Mouse (Mus musculus): ENCODE measurements around the gene Bglap3.
"Not testable (repeated sequence)": the region's sequence is repeated elsewhere in the genome, so short reads cannot be mapped to it uniquely, and the experiment has no call there.

DNA sequence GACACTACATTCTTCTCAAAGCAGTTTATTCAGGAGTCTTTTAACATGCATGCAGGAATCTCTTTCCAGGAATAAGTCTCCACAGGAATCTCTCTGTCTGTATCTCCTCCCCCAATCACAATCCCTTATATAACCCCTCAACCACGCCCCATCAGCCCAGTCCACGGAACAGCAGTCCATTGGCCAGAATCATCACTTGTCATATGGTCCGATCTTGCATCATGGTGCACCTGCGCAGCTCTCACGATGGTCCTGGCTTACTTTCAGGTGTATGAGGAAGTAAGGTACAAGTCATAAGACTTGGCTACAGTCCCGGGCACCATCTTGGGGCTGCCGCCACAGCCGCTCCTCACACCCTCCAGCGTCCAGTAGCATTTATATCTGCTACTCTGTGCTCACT lies at the start of gene Bglap3:
- not testable (repeated sequence) for TF ChIP-seq CTCF (IDR thresholded peaks at IDR 0.05; ENCODE audit: extremely low read depth, insufficient read depth, insufficient read length, insufficient replicate concordance); POLR2A (IDR thresholded peaks at IDR 0.05; ENCODE audit: low read depth, low read length)

All from spleen, adult 2 months (tissue).